Mouse (Mus musculus) liver, embryonic 12.5 days (tissue): ENCODE measurements around the gene Rnf144b. TPM values are rescaled to one million over a fixed set of nuclear protein-coding genes. Genes with fewer than 3 reads are reported as not detected.

Experiments used
- ATAC-seq: fragments of 200-750 bp; cut with Nextera tagmentation; 2 replicates; pipeline ENCODE4 v1.8.0; 2017; ENCODE audit warnings: moderate number of reproducible peaks, mild to moderate bottlenecking, moderate library complexity
- H3K27ac ChIP-seq: fragments of 300-500 bp; sonication (generic); 2 replicates; pipeline ENCODE4 v1.5.1; 2016; ENCODE audit warnings: mild to moderate bottlenecking
- H3K27me3 ChIP-seq: fragments of 300-500 bp; sonication (generic); replicated peaks from 2 replicates; pipeline ENCODE4 v1.6.1; 2016; ENCODE audit warnings: mild to moderate bottlenecking, moderate library complexity
- H3K36me3 ChIP-seq: fragments of 300-500 bp; sonication (generic); 2 replicates; pipeline ENCODE4 v1.6.1; 2016; ENCODE audit warnings: mild to moderate bottlenecking, moderate library complexity
- H3K4me1 ChIP-seq: fragments of 300-500 bp; sonication (generic); 2 replicates; pipeline ENCODE4 v1.6.1; 2016
- H3K4me2 ChIP-seq: fragments of 300-500 bp; sonication (generic); 2 replicates; pipeline ENCODE4 v1.6.1; 2016; ENCODE audit warnings: mild to moderate bottlenecking, moderate library complexity
- H3K4me3 ChIP-seq: fragments of 300-500 bp; sonication (generic); 2 replicates; pipeline ENCODE4 v1.5.1; 2016; ENCODE audit warnings: mild to moderate bottlenecking, moderate library complexity
- H3K9ac ChIP-seq: fragments of 300-500 bp; sonication (generic); 2 replicates; pipeline ENCODE4 v1.6.1; 2016; ENCODE audit warnings: mild to moderate bottlenecking, moderate library complexity
- H3K9me3 ChIP-seq: fragments of 300-500 bp; sonication (generic); replicated peaks from 2 replicates; pipeline ENCODE4 v1.6.1; 2016; ENCODE audit warnings: mild to moderate bottlenecking, moderate library complexity
- WGBS: fragments of 180-500 bp; shearing (Covaris S2); methylation state at CpG from one replicate; pipeline ENCODE4 v1.1.7; 2016; ENCODE audit not compliant: insufficient replicate concordance; 5-methylcytosine and 5-hydroxymethylcytosine counted together
- polyA plus RNA-seq: library from polyadenylated mRNA; unstranded; fragments of >200 nt; fragmentation: Nextera tagmentation; extraction: Ambion mirVana; gene quantifications from 2 replicates; pipeline ENCODE4 v1.2.1, GENCODE M21; 2016

Gene Rnf144b
- polyA plus RNA-seq, 1 experiment from 2014 or later = 0.61 TPM

- Histone ChIP-seq H3K36me3 (no peaks in the 10 kb centered on the region), H3K9me3 (no peaks in the 10 kb centered on the region), H3K27ac (no peak overlapping the region), H3K4me1 (no peaks in the 10 kb centered on the region), H3K4me2 (no peak overlapping the region), H3K9ac (no peak overlapping the region), H3K4me3 (no peak overlapping the region), H3K27me3 (no peaks in the 10 kb centered on the region)
- no peak for ATAC-seq
- 63% methylated on average over 9 of the region's 9 CpGs for WGBS
Observed at GRCm38 (mm10) chr13:47183033-47183730, 60.7 kb downstream of the Rnf144b start.

GRCm38 (mm10) chr13:47183771-47184170 lies 61.3 kb downstream of the Rnf144b start:
- H3K27ac ChIP-seq = no peak overlapping the region
- H3K27me3 ChIP-seq = no peaks in the 10 kb centered on the region
- no peak overlapping the region for H3K4me2 ChIP-seq
- no peaks in the 10 kb centered on the region for H3K36me3 ChIP-seq
- no peak overlapping the region for H3K4me3 ChIP-seq
- WGBS = 67% methylated on average over 9 of the region's 9 CpGs
- no peaks in the 10 kb centered on the region for H3K9me3 ChIP-seq
- no peaks in the 10 kb centered on the region for H3K4me1 ChIP-seq
- H3K9ac ChIP-seq = no peak overlapping the region
- ATAC-seq = no peak

- Histone ChIP-seq H3K9ac (no peak overlapping the region), H3K4me1 (no peaks in the 10 kb centered on the region), H3K36me3 (no peaks in the 10 kb centered on the region), H3K27ac (no peak overlapping the region), H3K27me3 (peaks cover 14% of the 10 kb centered on the region), H3K4me3 (no peak overlapping the region), H3K4me2 (no peak overlapping the region), H3K9me3 (no peaks in the 10 kb centered on the region)
- 71% methylated on average over 4 of the region's 4 CpGs for WGBS
- no peak for ATAC-seq
Observed at GRCm38 (mm10) chr13:47187836-47188235, 65.4 kb downstream of the Rnf144b start.

GRCm38 (mm10) chr13:47189971-47190370 lies 67.5 kb downstream of the Rnf144b start:
- ATAC-seq = no peak
- 32% methylated on average over 7 of the region's 7 CpGs for WGBS

GRCm38 (mm10) chr13:47192200-47192599 lies 69.7 kb downstream of the Rnf144b start:
- H3K9ac ChIP-seq = no peak overlapping the region
- ATAC-seq = no peak
- no peaks in the 10 kb centered on the region for H3K36me3 ChIP-seq
- H3K4me3 ChIP-seq = no peak overlapping the region
- H3K27me3 ChIP-seq = peaks cover 44% of the 10 kb centered on the region
- 39% methylated on average over 2 of the region's 2 CpGs for WGBS
- no peaks in the 10 kb centered on the region for H3K9me3 ChIP-seq
- H3K4me2 ChIP-seq = no peak overlapping the region
- H3K27ac ChIP-seq = no peak overlapping the region
- peaks cover 12% of the 10 kb centered on the region for H3K4me1 ChIP-seq

More at GRCm38 (mm10) chr13:47189971-47190370, 67.5 kb downstream of the Rnf144b start:
- H3K9me3 ChIP-seq = no peaks in the 10 kb centered on the region
- peaks cover 10% of the 10 kb centered on the region for H3K4me1 ChIP-seq
- no peak overlapping the region for H3K9ac ChIP-seq
- H3K27me3 ChIP-seq = peaks cover 35% of the 10 kb centered on the region
- H3K4me2 ChIP-seq = no peak overlapping the region
- no peaks in the 10 kb centered on the region for H3K36me3 ChIP-seq
- no peak overlapping the region for H3K4me3 ChIP-seq
- no peak overlapping the region for H3K27ac ChIP-seq

- H3K4me1 ChIP-seq = peaks cover 12% of the 10 kb centered on the region
- H3K27me3 ChIP-seq = peaks cover 44% of the 10 kb centered on the region
- WGBS = 53% methylated on average over 5 of the region's 5 CpGs
- no peak overlapping the region for H3K4me3 ChIP-seq
- no peak overlapping the region for H3K27ac ChIP-seq
- no peaks in the 10 kb centered on the region for H3K36me3 ChIP-seq
- no peak for ATAC-seq
- no peak overlapping the region for H3K9ac ChIP-seq
- H3K4me2 ChIP-seq = no peak overlapping the region
- H3K9me3 ChIP-seq = no peaks in the 10 kb centered on the region
Observed at GRCm38 (mm10) chr13:47192771-47193170, 70.3 kb downstream of the Rnf144b start.

GRCm38 (mm10) chr13:47193326-47194153 lies 71.1 kb downstream of the Rnf144b start:
- H3K9ac ChIP-seq = 0 out of 2 replicates have a peak overlapping the region, but pooled peaks have one; percentile 17
- no peaks in the 10 kb centered on the region for H3K9me3 ChIP-seq
- ATAC-seq = peak; percentile 44; the same call in 1 of the 2 replicates
- H3K4me1 ChIP-seq = peaks cover 12% of the 10 kb centered on the region
- no peaks in the 10 kb centered on the region for H3K36me3 ChIP-seq
- no peak overlapping the region for H3K27ac ChIP-seq
- peak overlapping the region; percentile 53 for H3K4me3 ChIP-seq
- H3K4me2 ChIP-seq = peak overlapping the region; percentile 72
- WGBS = 8% methylated on average over 30 of the region's 32 CpGs
- H3K27me3 ChIP-seq = peaks cover 44% of the 10 kb centered on the region

- Histone ChIP-seq H3K4me1 (peaks cover 12% of the 10 kb centered on the region), H3K27ac (no peak overlapping the region), H3K4me3 (peak overlapping the region; percentile 53), H3K36me3 (no peaks in the 10 kb centered on the region), H3K9ac (peak overlapping the region; percentile 20; the same call in 1 of the 2 replicates), H3K9me3 (no peaks in the 10 kb centered on the region), H3K4me2 (peak overlapping the region; percentile 72), H3K27me3 (peaks cover 44% of the 10 kb centered on the region)
- WGBS = 9% methylated on average over 11 of the region's 11 CpGs
- no peak for ATAC-seq
Observed at GRCm38 (mm10) chr13:47194695-47195094, 72.2 kb downstream of the Rnf144b start.

GRCm38 (mm10) chr13:47195491-47195890 lies 73.0 kb downstream of the Rnf144b start:
- Histone ChIP-seq H3K4me2 (peak overlapping the region; percentile 72; the same call in 1 of the 2 replicates), H3K9ac (no peak overlapping the region), H3K27ac (no peak overlapping the region), H3K4me3 (no peak overlapping the region), H3K4me1 (peaks cover 12% of the 10 kb centered on the region), H3K9me3 (no peaks in the 10 kb centered on the region), H3K36me3 (no peaks in the 10 kb centered on the region), H3K27me3 (peaks cover 44% of the 10 kb centered on the region)
- WGBS = 62% methylated on average over 4 of the region's 4 CpGs
- ATAC-seq = no peak

GRCm38 (mm10) chr13:47200011-47200670 lies 77.7 kb downstream of the Rnf144b start:
- no peak for ATAC-seq
- Histone ChIP-seq H3K36me3 (no peaks in the 10 kb centered on the region), H3K4me3 (no peak overlapping the region), H3K4me2 (no peak overlapping the region), H3K9me3 (no peaks in the 10 kb centered on the region), H3K27me3 (peaks cover 7% of the 10 kb centered on the region), H3K9ac (no peak overlapping the region), H3K27ac (no peak overlapping the region), H3K4me1 (0 out of 2 replicates have a peak, but pooled peaks cover under 1% of the 10 kb centered on the region)
- 71% methylated on average over 12 of the region's 12 CpGs for WGBS

- no peak overlapping the region for H3K27ac ChIP-seq
- 72% methylated on average over 13 of the region's 13 CpGs for WGBS
Observed at GRCm38 (mm10) chr13:47201962-47202624, 79.6 kb downstream of the Rnf144b start.

More at GRCm38 (mm10) chr13:47201962-47202624, 79.6 kb downstream of the Rnf144b start:
- Histone ChIP-seq H3K4me1 (no peaks in the 10 kb centered on the region), H3K4me2 (no peak overlapping the region), H3K4me3 (no peak overlapping the region), H3K27me3 (no peaks in the 10 kb centered on the region), H3K9me3 (peaks cover 6% of the 10 kb centered on the region; the same call in 1 of the 2 replicates), H3K36me3 (no peaks in the 10 kb centered on the region), H3K9ac (no peak overlapping the region)
- no peak for ATAC-seq
